Mouse (Mus musculus): ENCODE measurements around the gene Mns1.

DNA sequence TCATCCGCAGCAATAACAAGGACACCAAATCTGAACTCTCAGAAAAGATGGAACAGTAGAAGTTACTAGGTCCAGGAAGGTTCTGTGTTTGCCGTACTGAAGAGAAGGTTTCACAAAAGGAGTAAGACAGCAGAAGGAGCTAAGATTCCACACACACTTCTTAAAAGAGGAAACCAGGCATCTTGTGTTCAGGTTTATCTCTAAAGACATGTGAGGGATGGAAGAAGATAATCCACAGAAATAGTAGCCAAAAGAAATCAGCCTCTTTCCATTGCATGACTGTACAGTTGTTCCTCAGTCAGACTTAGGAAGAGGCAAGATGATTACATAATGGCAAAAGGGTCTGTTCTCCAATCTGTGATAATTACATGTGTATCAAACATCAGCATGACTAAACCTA lies 24.6 kb downstream of the Mns1 start:
- TF ChIP-seq FLI1 (IDR thresholded peaks at IDR 0.05; ENCODE audit: low read length), result no peak
- TF ChIP-seq GATA1 (IDR thresholded peaks at IDR 0.05; ENCODE audit: borderline replicate concordance, low read length), result no peak
